Mouse (Mus musculus): Measurements from ENCODE around the gene Prima1.

GRCm38 (mm10) chr12:103273732-103274131 is 31.8 kb upstream of the Prima1 start:
- TF ChIP-seq ZNF384 (IDR thresholded peaks at IDR 0.05; ENCODE audit: low read depth, low read length), result no peak
- TF ChIP-seq CHD2 (IDR thresholded peaks at IDR 0.05; ENCODE audit: low read depth, low read length), result no peak
- no peak for TF ChIP-seq HCFC1 (IDR thresholded peaks at IDR 0.05; ENCODE audit: borderline replicate concordance, insufficient read depth, low read length)
- TF ChIP-seq ZC3H11A (IDR thresholded peaks at IDR 0.05; ENCODE audit: borderline replicate concordance, low read depth, low read length), result no peak
